Mouse (Mus musculus) adrenal gland (tissue): Measurements from ENCODE around the gene Mical3.

Experiments
- intact Hi-C: fragments of 180-260 bp; cut with DNase I; formaldehyde crosslinking; loops from one replicate; pipeline ENCODE4 v1.15.1; 2025

The Mical3 gene

DNA sequence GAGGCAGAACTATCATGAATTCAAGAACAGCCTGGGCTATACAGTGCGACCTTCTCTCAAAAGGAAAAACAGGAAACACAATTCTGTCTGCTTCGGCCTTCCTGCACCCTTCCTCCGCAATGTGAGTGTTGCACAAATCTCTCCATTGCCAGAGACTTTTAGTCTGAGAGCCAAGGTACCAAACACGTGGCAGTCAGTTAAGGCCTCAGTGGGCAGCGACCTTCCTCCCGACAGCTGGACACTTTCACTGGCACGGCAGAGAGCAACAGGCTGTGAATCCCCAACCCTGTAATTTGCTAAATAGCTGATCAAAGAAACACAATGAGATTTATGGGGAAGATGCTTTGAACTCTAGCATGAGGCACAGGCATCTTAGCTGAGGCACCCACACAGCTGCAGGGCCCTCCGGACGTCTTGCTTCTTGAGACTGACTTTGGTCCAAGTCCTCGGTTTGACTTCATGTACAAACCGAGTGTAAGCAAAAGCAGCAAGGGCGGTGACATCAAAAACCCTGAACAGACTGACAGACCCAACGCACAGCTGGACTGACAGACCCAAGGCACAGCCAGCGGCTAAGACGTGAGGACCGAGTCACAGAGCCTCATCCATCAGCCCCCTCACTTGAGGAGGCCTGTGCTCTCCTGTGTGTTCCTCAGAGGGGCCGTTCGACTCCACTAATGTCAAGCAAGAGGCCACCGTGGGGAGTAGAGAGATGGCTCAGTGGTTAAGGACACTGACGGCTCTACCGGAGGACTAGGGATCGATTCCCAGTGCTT lies 73.4 kb downstream of the Mical3 start:
- intact Hi-C loops, result no loop called here

DNA sequence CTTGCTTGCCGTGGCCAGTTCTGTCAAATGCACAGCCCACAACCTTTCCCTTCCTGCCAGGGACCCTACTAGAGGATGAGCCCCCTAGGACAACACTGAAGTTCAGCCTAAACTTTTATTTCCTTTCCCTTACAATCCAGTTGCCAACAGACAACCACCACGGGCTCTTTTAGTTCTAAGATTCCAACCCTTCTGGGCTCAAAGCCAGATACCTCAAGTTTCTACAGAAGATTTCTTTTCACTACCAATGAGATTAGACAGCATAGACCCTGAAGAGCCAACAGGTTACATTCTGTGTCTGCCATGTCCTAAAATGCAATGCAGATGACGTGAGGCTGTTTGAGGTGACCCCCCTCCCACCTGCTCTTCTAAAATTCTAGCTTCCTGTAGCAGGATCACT lies 75.3 kb downstream of the Mical3 start:
- intact Hi-C loops, result no loop called here

DNA sequence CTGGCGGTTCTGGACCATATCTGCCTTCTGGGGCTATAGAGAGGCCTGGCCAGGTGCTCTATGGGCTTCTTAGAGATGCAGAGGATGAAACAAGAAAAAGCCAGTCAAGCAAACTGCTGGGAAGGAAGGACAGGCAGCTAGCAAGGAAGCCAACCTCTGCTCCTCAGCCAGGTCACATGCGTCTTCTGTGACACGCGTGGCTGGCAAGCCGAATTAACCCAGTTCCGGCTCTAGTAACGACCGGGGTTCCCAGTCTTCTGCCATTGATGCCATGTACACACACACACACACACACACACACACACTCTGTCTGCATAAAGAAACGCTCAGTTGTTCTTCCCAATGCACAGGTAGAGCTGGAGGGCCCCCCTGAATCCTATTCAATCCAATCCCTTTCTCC lies 75.9 kb downstream of the Mical3 start:
- intact Hi-C loops, result no loop called here

DNA sequence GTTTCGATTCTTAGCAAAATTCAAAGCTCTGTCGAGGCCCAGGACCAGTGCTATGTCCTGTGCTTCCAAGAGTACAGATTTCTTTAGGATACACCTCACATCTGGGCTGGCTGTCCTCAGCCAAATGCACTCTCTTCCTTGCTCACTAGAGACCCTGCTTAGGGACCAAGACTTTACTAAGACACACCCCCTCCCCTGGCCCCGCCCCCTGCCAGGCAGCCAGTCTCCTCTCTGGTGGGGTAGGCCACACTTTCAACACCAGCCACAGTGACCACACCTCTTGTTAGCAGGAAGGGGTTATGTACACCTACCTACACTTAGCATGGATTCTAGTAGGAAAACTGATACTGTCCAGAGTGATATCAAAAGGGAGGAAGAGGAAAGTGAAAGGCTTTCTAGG lies 76.5 kb downstream of the Mical3 start:
- intact Hi-C loops, result no loop called here

DNA sequence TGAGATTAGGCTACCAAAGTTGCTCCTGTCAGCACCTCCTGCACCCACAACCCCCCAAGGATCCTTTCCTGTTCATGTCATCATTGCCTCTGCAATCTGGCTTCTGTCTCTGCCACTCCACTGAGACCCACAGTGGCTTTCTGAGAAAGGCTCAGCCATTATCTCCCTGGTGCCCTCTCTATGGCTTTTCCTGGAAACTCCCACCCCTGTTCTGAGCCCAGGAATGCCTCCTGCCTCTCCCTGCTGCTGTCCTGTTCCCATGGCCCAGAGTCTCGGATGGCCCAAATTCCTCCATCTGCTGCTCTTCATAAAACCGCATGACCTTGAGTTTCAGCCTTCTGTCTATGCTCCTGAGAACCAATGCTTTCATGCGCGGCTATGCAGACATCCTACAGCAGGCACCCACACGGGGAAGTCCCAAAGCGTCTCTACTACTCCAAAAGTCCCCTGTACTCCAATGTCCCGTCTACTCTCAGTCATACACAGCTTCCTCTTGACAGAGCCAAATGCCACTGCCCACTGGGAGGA lies 77.2 kb downstream of the Mical3 start:
- intact Hi-C loops, result no loop called here

DNA sequence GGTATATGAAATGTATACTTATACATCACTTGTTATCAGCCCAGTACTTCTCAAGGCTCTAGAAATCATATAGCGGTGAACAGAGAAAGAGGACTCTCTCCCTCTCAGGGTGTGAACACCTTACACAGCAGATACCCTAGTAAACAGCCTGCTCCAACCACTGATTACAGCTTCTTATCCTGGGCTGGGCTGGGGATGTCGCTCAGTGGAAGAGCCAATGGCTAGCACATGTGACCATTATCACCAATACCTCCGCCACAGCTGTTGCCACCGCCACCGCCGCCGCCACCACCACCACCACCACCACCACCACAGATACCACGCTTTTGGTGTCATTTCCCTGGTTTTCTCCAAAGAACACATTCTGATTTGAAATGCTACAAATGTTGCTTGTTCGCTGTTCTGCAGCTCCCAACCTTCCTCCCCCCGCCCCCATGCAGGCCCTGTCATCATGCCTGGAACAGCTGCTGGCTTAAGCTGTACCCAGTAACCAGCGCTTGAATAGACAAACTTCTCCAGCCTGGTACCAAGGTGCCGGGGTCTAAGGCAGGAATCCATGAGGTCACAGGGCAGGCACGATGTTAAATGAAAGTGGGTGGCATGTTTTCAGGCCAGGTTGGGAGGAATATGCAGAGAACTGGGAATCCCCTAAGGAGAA lies 78.7 kb downstream of the Mical3 start:
- intact Hi-C loops, result no loop called here

DNA sequence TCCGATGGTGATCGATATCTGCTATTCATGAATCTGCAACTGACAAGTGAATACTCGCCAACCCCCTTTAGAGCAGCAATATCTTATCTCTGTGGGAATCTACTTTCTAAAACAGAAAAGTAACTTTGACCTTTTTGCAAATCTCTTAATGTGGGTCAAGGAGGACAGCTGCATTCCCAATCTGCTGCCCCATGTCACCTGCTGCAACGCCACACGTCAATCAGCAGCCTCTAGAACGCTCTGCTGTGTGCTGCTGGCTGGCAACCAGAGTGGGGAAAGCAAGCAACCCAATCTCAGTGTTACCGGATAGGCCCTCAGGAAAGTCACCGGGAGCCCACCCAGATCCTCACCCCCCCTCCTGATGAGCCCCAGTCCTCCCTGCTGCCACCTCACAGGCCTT lies 79.4 kb downstream of the Mical3 start:
- intact Hi-C loops, result no loop called here

DNA sequence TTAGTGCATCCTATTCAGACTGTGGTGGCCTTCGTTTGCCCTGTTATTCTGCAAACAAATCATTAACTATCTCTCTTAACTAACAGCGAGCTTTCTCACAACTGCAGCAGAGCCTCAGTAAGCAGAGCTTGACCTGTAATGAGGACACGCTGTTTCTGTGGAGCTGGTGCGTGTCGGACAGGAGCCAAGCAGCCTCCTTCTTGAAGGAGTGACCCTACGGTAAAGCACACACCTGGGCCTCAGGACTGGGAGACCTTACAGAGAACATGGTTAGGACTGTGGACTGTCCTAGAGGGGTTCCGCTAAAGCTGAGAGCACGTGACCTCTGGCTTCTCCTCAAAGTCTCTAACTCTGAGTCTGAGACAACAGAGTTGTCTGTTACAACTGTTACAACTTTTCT lies 82.1 kb downstream of the Mical3 start:
- intact Hi-C loops, result no loop called here

DNA sequence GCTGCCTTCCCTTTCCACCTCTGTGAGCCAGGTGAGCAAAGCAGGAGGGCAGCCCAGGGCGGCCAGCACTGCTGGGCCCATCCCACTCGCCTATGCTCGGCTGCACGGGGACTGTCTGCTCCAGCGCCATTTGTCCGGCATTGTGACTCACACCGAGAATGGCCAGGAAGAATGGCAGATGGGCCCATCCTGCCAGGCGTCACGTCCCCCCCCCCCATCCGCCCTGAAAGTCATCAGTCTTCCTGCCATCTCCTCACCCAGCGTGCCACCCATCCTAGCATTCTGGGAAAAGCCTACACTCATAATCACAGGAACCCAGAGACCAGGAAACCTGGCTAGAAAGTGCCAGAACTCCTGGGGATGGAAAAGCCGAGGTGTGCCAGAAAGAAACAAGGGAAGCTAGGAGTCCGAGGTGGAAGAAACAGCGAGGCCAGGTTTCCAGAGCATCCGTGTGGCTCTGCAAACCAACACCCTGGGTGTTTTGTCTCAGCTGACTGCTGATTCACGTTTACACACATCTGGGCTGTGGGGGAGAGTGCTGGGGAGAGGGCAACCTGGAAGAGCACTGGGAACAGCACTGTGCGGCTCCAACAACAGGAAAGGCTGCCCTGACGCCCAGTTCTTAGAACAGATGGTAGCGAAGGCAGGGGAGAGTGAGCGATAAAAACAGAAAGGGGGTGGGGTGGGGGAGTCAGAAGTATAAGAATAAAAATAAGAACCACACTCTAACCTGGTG lies 85.3 kb downstream of the Mical3 start:
- intact Hi-C loops, result no loop called here

DNA sequence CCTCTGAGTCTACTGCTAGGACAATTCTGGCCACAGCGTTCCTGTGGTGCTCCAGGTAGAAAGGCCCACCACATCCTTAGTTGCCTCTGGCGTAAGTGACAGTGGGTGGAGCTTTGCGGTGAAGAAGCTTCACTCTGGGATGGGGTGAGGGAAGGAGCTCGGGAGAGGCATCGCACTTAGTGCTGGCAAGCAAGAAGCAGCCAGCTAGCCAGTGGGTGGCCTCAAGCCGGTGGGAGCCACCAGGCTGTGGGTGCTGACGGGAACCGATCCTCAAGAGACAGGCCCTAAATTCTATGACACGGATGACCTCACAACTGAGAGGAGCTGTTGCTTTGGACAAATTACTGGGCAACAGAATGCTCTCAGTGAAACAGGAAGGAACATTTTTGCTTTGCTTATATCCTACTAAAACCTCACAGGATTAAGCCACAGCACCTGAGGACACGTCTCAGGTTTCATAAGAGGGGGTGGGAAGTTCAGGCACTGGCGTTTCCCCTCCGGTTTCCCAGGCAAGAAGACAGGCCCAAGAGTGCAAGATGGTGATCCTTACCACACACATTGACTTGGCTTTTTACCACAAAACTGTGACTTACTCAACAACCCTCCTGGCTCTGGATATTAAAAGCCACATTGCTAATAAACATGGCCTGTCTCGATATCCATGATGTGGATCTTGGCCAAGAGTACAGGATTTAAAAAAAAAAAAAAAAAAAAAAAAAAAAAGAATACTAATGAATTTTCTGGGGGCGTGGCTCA lies 87.2 kb downstream of the Mical3 start:
- intact Hi-C loops, result no loop called here

DNA sequence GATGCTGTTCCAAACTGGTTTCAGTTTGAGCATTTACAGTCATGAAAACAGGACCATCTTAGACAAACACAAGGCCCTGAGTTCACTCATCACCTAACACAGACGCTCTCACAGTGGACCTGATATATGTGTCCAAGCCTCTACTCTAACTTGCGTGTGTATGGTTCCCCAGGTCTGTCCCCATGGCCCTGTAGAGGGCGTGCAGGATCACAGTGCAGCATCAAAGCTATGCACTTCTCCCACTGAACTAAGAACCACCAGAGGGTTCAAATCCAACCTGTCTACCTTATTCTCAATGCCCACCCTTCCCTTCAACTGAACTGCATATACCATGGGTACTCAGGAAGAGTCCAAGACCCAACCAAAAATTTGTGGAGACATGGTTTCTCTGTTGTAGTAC lies 91.1 kb downstream of the Mical3 start:
- intact Hi-C loops, result no loop called here

DNA sequence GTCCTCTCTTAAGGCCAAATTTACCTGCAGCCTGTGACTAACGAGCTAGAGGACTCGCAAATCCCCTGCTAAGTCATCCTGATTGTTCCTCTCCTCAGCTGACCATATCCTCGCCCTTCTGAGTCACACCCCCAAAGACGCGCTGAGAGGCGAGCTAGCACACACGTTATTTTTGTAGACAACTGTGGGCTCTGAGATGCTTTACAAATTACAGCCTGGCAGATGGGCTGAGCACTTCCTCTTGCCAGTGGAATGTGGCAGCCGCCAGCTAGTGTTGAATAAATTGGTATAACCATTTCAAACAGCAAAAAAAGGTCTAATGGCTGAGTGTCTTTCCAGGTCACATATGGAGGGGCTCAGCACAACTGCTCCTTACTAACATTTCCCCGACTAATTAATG lies 91.5 kb downstream of the Mical3 start:
- intact Hi-C loops, result no loop called here

DNA sequence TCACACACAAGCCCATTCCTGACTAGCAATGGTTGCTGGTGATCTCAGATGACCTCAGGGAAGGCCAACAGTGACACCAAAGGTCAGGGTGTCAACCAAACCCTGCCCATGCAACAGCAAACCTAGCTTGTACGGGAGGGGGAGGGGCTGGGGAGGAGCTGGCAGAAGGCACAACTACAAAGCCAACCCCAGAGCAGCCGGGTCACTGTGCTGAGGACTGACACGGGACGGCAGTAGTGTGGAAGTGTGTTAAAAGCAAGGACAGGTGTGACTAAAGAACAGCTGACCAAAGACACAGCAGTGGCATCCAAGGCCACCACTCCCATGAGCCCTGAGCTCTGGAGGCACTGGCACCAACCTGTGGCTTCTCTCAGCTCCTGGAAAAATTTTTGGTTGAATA lies 93.7 kb downstream of the Mical3 start:
- intact Hi-C loops, result no loop called here

DNA sequence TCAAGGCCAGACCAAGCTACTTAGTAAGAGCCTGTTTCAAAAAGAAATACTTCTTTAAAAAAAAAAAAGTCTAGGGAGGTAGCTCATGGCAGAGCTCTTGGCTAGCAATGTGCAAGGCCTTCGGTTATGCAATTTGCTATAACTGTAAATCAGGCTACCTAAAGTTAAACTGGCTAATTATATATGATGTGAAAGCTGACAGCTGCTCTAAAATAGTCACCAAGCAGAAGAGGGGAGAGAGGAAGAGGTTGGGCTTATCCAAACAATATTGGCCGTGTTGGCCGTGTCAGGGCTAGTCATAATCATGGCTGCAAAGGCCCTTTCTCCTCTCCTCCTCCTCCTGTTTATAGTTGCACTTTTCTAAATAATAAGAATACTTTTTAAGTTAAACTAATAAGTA lies 94.9 kb downstream of the Mical3 start:
- intact Hi-C loops, result no loop called here

DNA sequence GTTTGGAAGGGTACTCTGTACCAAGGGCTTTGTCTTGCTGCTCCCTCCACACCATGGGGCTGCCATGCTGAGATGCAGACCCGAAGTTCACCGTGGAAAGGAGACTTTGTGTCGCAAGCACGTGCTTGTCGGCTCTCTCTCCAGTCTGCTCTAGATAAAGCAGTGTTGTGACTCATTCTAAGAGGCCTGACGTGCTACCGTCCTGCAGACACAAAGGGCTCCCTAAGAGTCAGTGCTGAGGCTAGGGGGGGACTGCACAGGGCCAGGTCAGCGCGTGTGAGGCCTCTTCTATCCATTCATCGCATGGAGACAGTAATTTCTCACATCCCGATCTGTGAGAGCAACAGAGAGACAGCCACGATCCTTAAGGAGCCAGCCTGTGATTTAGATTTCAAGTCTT lies 95.5 kb downstream of the Mical3 start:
- intact Hi-C loops, result no loop called here

DNA sequence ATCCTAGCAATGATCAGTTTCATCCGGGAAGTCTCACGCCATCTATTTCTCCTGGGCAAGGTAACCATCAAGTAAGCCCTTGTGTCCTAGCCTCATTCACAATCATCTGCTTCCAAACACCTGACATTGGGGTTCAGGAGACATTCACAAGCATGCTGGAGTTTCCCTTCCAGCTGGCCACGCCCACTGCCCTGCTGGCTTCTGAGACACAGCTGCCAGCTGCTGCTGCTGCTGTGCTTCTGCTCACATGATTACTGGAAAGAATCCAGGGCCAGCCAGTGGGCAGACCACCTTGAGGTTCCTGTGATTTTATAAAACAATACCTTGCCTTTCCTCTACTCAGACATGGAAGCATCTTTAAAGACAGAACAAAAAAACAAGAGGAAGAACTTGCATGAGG lies 97.5 kb downstream of the Mical3 start:
- intact Hi-C loops, result loop anchor here (5.0 kb wide), 1 partner anchor 99 kb away; the partner anchor contains the start of gene Mical3

DNA sequence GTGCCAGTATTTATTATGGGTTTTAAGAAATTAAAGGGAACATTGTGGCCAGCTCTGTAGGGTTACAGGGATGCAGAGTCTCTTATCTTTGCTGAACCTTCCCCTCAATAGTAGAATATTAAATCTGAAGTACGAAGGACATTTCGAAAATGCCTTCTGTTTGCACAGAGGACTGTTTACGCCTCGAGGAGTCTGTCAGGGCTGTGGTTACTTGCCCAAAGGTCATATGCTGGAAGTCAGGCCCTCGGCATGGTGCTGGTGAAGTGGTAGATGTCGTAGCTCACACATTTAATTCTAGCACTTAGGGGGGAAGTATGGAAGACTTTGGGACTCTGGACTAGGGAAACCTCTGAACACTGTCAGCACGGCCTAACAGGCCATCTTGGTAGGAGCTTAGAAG lies 99.4 kb downstream of the Mical3 start:
- intact Hi-C loops, result loop anchor here (5.0 kb wide), 1 partner anchor 101 kb away; the partner anchor contains the start of gene Mical3

DNA sequence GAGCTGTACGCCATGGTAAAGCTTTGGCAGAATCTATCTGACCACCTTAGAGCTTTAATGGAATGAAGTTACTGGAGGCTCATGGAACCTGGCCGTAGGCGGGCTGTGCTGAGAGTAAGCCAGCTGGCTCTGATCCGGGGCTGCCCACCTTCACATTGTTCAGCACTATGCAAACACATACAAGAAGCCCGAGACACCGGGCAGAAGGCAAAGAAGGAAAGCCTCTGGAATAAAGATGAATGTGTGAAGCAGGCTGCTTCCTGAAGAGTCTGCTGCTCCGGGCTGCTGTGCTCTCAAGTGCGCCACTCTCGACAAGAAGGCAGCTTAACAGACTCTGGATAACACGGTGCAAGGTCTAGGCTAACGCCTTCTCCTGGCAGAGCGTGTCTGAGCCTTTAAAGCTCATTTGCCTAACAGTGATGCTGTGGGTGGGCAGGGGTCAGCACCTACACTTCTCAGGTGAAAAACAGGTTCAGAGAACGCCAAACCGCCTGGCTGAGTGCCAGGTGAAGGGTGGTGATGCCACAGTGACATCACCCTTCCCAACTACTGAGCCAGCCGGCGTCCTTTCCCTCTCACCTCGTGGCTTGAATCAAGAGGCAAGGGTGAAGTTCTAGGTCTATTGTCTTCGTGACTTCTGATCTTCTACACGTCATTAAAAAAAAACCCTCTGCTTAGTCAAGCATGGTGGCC lies 100.8 kb downstream of the Mical3 start:
- intact Hi-C loops, result loop anchor here (5.0 kb wide), 1 partner anchor 102 kb away; the partner anchor contains the start of gene Mical3

DNA sequence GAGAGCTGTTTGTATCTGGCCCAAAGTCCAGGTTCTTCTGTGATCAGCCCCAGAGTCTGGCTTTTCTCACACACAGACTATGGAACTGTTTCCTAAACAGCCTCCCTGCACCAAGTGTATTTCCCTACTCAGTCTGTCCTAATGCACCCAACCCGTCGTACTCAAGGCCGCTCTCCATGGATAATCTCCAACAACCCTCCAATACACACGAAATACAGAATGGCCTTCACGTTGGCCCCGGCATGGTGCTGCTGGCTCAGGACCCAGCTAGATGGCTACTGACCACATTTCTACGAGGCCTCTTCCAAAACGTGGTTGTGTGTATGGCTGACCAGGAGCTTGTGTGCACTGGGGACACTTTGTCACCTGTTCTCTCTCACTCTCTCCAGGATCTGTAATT lies 102.3 kb downstream of the Mical3 start:
- intact Hi-C loops, result no loop called here

DNA sequence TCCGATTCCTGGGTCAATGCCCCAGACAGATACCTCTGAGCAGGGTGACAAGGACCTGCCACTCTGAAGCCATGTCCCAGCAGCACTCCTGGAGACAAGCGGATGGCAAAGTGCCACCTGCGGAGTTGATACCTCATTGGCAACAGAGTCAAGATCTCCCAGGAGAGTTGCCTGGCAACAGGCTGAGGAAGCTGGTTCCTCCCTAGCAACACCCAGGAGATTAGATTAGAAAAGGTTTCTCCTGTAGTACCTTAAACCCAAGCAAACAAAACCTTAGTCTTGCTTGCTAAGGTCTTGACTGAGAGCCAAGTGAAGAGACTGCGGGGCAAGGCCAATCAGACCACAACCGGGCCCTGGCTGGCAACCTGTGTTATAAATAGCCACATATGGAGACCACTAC lies 103.5 kb downstream of the Mical3 start:
- intact Hi-C loops, result no loop called here

DNA sequence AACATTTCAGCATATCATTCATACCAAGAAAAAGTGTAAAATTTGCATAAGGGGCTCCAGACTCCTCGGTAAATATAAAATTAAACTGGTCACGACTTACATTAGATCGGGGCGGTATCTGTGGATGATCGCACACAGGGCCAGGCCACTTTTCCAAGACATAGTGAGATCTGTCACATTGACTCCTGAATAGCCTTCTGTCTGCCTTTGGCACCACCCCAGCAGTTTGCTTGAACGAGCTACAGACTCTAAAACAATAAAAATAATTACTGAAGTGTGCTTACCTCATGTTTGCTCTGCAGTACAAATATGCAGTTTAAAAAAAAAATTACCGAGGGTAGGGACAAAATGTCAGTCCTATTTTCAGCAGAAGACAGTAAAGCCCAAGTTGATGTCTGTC lies 103.9 kb downstream of the Mical3 start:
- intact Hi-C loops, result no loop called here
